Mouse (Mus musculus): ENCODE data around the gene Lgals2.

The Lgals2 gene

DNA sequence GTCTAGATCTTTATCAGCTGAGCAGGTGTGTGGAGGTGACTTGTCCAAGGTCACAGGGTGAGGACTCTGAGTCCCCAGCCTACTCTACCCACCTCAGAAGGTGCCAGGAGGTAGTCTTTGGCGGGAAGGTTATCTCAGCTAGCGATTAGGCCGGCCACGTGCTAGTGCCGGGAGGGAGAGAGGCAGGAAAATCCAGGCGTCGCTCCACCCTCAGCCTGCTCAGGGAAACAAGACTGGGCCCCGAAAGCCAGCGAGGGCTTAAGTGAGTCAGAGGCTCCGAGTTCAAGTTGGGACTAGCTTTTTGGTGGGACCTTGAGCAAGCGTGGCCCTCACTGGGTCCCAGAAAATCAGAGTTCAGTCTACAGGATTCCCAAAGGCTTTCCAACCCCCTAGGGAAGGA lies 10.0 kb downstream of the Lgals2 start:
- CTCF ChIA-PET = interaction anchor here (0.5 to 1.4 kb wide), 2 partner anchors 21 to 1261 kb away, joined by 3 to 6 read pairs; no protein-coding TSS in a partner anchor

DNA sequence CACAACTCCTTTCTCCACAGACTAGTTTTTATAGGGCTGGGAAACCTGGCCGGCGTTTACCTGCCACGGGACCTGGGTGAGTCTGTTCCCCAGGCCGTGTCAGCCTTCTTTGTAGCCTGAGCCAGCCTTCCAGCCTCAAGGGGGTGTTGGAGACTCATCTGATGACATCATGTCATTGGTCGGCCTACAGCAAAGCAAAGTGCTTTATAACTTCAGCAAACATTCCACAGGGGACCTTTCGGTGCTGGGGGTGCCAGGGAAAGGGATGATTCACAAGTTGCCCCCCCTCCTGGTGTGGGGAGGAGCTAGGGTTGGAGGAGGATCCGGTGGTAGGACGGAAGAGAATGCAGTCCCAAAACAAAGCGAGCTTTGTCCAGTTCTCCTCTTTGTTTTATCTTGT lies 10.5 kb downstream of the Lgals2 start:
- CTCF ChIA-PET = interaction anchor here (0.5 to 1.4 kb wide), 2 partner anchors 22 to 1261 kb away, joined by 3 to 6 read pairs; no protein-coding TSS in a partner anchor

DNA sequence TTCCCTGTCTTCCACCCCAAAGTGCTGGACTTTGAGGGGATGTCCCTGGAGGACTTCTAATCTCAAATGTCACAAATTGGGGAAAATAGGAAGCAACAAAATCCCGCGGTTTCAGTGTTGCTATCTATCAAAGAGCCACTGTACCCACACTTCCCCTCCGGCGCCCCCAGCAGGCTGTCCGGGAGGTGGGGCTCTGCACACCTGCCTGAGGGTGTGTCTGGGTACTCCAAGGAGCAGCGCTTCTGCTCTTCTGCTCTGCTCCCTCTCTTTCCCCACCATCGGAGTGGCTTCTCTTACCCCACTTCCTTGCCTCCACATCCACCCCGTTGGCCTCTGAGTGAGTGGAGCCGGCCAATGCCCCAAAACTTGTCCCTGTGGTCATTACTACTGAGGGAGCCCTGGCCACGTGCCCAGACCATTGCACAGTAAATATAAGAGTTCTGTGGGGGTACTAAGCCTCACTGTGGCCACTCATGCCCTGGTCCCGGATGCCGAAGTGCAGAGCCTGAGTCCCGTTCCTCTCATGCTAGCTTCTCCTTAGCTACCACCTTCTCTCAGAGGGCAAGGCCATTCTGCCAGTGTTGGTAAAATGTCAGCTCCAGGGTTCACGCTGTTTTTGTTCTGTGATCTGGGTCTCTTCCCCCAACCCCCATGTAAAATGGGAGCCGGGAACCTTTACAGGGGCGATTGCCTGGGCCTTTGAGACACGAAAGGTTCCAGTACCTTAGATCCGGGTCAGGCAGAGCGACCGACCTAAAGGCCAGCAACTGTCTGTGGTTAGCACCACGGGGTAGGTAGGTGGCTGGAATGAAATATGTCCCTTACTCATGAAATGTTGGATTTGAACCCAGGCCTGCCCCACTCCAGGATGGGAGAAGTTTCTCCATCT lies 11.5 kb downstream of the Lgals2 start:
- CTCF ChIA-PET = no interaction called here

DNA sequence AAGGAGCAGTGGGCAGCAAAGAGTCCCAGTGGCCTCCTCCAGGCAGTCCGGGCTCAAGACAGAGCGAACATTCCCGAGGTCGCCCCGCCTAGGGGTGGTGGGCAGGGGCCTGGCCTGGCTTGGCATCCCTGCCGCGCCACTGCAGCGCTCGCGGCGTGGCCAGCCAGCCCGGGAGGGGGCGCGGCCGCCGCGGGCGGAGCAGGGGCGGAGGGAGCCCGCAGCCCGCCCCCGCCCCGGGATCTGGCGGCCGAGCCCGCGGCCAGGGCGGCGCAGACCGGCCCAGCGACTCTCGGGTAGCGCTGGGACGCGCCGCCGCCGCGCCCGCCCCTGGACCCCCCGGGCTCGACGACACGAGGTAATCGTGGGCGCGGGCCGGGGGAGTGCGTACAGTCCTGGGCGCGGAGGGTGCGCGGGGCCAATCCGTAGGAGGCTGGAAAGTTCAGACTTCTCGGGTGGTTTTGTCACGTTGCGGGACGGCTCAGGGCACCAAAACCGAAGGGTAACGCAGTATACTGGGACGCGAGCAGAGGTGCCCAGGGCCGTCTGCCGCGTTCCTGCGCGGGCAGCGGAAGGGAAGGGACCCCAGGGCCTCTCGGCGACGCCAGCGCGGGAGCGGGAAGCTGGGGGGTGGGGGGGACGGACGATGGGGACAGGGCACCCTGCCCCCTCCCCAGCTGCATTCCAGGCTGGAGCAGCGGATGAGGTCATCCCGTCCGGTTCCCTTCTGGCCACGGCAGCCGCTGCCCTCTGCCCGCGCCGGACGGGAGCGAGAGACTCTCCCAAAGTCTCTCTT lies 12.8 kb downstream of the Lgals2 start, which contains the start of gene Cdc42ep1:
Gene Cdc42ep1 (plus strand): TSS at position 254 of the 793 bp plus-strand sequence.
- CTCF ChIA-PET = no interaction called here

DNA sequence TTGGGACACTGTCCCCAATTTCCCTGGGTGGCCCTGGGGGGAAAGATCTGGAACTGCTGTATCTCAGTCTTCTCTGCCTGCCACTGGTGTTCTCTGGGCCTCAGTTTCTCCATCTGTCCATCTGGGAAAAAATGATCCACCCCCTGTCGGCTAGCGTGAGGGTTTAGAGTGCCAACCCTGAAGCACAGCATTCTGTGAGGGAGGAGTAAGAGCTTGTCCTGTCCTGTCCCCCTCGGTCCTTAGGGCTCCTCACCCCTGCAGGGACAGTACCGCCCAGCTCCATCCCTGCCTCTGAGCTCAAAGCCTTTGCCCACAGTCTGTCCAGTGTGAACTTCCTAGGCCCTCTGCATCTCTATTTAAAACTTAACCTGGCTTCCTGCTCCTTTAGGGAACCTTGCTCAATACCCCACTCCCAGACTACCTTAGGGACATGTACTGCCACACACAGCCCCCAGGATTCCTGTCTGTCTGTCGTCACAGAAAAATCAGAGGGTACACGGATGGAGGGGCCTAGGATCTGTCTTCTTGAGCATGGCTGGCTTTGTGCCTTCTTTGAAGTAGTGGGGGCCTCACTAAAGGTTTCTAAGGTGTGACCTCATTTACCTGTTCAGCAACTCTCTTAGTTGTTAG lies 14.1 kb downstream of the Lgals2 start:
- CTCF ChIA-PET = interaction anchor here (0.7 kb wide), 2 partner anchors 95 to 106 kb away, joined by 4 to 6 read pairs; no protein-coding TSS in a partner anchor

DNA sequence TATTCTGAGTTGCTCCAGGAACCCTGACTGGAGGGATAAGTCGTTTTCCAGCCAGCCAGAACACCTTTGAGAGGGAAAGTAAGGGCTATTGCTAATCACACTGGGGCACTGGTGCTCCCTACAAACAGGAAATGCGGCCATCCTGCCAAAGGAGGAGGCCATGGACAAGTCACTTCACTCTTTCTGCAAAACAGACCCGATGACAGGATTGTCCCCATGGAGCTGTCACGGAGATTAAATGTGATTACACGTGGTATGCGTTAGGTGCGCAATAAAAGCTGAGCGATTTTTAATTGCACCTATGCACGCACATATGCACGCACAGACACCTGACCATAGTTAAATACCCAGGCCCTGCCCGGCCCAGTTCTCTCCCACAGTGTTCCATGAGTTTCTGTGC lies 14.6 kb downstream of the Lgals2 start:
- CTCF ChIA-PET = no interaction called here

DNA sequence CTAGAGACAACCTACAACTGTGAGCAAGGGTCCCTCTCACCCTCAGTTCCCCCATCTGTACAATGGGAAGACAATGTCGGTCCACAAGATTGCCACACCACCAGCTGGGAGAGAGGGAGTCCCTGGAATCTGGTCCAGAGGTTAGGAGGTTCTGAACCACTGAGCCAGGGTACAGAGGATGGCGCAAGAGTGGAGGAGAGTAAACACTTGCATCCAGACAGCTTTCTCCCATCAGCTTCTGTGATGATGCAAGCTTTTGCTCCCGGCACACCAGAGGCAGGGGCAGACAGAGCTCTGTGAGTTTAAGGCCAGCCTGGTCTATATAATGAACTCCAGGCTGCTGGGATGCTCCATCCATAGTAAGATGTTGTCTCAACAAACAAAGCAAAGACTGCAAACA lies 15.1 kb downstream of the Lgals2 start:
- CTCF ChIA-PET = no interaction called here

DNA sequence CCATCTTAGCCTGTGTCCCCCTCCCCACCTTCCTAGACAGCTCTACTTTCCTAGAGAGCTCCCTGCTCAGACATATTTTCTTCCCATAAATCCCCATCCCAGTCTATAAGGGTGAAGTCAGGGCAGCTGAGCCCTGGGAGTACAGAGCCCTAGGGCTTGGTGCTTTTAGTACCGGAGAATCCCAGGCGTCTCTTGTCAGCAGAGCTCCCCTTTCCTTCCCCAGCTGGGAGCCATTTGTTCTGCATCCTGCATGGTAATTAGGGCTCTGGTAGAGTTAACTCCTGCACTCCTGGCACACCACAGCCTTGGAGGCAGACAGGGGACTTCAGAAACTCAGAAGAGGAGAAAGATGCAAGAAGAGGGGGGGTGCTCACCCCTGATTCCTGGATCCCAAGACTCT lies 15.6 kb downstream of the Lgals2 start:
- CTCF ChIA-PET = no interaction called here

DNA sequence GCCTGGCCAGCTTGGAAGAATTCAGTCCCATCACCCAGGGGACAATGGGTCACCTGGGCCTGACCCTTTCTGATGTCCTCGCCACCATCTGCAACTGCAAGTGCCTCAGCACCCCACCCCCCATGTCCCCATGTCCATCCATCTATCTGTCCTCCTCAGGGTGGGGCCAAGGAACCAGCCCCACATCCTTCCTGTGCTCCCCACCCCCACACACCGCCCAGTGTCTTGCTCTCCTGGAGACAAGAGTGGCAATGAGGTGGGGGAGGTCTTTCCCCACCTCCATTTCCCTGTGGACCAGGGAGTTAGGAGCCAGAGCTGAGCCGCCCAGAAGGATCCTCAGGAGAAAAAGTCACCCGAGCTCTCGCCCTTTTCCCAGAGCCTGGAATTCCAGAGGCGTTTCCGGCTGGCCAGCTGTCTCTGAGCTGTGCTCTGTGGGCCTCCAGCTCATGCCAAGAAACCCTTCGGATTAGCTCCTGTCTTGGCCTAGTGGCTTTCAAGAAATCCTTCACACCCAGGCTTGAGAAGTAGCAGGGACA lies 19.2 kb downstream of the Lgals2 start:
- CTCF ChIA-PET = interaction anchor here (0.6 kb wide), 1 partner anchor 117 kb away, joined by 3 read pairs; no protein-coding TSS in a partner anchor

DNA sequence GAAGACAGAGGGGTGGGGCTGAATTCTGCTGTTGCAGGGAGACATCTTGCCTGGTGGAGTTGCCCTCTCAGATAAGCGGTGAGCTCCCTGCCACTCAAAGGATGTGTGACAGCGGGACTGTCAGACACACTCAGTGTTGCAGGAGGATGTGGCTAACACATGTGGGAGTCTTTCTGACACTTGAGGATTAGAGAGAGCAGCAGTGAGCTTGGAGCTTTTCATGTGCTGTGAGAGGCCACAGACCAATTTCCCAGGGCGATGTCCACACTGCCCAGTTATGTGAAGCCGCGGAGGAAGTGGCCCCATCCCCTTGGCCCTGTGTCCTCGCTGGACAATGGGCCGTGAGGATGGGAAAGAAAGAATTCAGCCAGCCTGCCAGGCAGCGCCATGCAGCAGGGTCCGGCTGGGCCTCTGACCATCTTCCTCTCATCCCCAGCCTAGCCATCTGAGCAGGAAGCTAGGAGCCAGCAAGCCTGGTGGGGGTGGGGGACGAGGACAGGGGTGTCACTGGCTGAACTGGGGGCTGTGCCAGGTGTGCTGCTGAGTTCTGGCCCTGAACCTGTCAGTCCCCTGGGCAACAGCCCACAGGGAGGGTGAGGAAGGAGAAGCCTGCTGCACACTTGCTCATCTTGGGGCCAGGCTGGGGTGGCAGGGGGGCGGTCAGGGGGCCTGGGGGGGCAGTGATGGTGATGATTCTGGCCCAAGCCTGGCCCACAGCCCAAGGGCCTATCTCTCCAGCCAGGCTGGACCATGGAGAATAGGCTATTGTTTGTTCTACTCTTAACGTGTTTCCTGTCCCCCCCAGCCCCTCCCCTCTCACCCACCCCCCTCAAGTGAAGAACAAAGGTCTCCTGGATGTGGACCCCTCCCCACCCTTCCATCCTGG lies 19.9 kb downstream of the Lgals2 start:
- CTCF ChIA-PET = interaction anchor here (0.6 kb wide), 1 partner anchor 118 kb away, joined by 3 read pairs; no protein-coding TSS in a partner anchor

DNA sequence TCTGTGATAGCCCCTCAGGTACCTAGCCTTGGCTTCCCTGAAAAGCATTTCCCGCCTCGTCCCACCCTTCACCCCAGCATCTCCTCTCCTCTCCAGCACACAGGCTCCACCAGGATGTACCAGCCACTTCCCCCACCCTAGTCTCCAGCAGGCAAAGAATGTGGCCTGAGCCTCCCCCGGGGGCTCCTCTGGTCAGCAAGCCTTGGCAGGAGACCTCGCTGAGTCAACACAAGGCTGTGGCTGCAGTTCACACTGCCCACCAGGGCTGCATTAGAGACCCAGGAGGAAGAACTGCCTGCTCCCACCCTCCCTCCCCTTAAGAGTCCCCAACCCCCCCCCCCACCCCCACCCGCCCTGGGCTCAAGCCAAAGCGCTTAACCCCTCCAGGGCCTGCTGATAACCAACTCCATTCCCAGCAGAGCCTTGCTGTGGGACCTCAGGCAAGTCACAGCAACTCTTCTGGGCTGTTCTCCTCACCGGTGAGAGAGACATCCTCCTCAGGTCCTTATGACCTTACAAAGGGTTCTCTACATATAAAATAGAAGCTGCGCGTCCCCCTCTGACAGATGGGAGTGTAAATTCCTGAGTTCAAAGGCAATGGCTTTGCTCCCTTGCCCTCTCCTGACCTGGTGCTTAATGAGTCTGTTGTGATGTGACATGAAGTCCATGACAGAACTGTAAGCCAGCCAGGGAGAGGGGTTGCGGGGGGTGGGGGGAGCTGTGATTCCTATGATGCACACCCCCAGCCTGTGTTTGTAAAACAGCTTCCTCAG lies 20.9 kb downstream of the Lgals2 start:
- CTCF ChIA-PET = no interaction called here

DNA sequence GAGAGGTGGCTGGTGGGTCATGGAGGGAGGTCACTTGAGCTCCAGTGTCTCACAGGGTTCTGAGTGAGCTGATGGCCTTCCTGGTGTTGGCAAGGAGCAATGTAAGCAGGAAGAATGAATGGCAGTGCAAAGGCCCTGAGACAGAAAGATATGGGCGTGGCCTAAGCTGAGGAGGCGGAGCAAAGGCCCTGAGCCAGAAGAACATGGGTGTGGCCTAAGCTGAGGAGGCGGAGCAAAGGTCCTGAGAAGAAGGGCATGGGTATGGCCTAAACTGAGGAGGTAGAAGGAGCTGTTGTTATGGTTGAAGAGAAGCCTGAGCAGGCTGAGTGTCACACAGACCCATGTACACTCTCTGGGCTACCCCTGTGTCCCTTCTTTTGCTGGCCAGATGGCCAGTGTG lies 21.7 kb downstream of the Lgals2 start:
- CTCF ChIA-PET = no interaction called here

DNA sequence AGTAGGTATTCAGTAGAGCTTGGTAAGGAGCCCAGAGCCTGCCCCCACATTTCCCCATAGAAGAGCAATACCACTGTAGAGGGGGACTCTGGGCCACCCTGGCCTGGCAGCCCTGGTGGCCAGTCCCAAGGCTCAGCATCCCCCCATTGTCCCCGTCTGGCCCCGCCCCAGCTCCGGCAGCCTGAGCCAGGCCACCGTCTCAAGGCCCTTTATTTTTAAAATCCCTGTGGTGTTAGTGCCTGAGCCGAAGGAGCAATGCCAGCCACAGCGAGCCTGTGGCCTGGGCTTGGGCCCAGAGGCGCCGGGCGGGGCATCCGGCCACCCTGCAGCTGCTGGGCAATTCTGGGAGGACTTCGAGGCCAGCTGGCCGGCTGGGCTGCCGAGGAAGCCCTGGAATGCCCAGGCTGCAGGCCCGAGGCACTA lies 22.6 kb downstream of the Lgals2 start:
- CTCF ChIA-PET = interaction anchor here (0.6 kb wide), 1 partner anchor 69 kb away, joined by 3 read pairs; no protein-coding TSS in a partner anchor

DNA sequence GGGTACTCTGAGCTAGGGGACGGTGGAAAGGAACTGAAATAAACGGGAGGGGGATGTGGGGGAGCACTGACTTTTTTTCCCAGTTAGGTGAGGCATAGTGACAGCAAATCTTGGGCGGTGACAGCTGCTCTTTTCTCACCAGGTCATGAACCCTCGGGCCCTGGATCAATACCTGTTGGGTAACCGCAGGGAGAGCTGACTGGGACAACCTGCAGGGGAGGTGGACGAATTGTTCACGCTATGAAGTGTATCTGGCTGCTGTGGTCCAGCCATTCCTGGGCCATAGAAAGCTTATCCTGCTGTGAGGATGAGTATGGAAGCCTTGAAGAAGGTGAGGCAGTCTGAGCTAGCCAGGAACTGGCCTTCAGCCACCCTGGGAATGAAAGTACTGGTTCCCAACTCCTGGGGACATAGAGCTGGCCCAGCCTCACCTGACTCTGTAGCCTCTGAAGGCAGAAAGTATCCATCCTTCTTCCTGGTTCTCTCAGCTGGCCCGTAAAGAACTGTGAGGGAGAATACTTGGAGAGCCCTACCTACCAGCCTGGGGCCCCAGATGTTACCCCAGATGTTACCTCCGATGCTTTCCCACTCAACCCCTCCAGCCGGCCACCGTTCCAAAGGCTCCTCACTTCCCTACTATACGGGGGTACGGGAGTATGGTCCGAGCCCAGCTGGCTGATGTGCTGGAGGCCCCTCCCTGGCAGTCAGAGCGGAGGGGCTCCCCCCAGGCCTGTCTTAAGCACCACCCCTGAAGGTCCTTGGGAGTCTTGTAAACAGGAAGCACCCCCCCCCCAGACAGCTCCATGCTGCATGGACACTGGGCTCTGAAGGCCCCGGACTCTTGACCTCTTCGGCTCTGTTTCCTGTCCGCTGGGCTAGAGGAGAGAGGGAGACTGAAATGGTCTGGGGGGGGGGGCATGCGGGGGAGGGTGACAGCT lies 23.3 kb downstream of the Lgals2 start:
- CTCF ChIA-PET = interaction anchor here (0.6 kb wide), 1 partner anchor 70 kb away, joined by 3 read pairs; no protein-coding TSS in a partner anchor

DNA sequence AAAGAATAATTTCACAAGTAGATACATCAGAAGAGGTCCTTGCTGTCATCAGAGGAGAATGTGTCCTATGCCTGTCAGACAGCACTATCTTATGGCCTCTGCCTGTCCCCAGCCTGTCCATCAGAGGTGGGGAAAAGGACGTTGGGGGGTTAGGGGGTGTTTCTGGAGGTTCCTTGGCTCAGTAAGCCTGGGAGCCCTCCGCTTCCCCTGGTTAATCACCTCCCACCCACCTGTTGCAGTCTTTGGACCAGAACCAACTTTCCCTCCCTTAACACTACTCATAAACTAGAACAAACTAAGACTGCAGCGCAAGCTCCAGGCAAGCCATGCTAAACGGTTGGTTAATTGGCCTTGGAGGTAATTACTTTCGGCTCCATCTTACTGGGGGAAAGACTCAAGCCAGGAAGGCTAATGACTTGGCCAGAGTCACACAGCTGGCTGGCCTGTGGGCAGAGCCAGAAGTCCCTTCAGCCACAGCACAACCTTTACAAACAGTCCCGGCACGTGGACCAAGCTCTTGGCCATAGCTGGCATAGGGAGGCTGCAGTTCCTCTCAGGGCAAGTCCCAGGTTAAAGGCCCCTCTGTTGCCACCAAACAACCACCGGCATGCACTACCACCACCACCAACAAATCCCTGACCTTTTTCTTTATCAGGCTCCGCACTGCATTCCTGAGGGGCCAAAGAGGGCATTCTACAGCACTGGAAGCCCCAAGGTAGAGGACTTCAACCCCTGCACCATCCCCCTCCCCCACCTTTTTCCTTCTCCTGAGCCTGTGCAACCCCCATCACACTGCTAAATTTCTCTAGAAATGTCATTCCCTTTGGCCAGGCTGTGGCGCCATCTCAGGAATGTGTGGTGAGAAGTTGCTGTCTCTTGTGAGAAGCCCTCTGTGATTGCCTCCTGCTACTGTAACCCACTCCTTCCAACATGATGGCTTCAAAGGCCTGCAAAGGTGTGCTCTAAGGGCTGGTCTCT lies 24.3 kb downstream of the Lgals2 start:
- CTCF ChIA-PET = no interaction called here

DNA sequence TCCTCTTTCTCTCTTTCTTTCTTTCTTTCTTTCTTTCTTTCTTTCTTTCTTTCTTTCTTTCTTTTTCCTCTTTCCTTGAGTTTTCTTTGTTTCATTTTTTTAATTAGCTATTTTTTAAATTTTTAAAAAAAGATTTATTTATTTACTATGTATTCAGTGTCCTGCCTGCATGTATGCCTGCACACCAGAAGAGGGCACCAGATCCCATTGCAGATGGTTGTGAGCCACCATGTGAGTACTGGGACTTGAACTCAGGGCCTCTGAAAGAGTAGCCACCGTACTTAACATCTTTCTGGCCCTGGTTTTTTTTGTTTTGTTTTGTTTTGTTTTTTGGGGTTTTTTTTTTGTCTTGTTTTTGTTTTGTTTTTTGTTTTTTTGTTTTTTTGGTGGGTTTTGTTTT lies 25.7 kb downstream of the Lgals2 start:
- CTCF ChIA-PET = interaction anchor here (0.5 to 0.7 kb wide), 3 partner anchors 54 to 284 kb away, joined by 4 to 5 read pairs (median 5); no protein-coding TSS in a partner anchor

DNA sequence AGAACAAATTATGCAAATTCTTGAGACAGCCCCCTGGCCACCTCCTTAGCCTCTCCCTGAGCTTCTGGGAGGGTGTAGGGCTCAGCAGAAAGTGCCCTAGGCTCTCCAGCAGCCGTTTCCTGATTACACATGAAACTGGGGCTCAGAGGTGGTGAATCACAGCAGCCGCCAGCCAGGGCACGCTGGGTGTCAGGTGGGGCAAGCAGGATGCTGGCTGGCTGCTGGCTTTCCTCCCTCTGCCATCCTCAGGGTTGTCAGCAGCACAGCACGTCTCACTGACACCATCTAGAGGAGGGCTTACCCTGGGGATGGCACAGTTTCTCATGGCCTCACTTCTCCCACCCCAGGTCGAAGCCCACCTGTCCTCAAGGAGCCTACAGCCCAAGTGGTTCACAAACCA lies 27.0 kb downstream of the Lgals2 start:
- CTCF ChIA-PET = no interaction called here
